Mouse (Mus musculus) T-helper 1 cell (primary cell): ENCODE results near the gene Gm17631.
"Not testable (repeated sequence)": the region's sequence is repeated elsewhere in the genome, so short reads cannot be mapped to it uniquely, and the experiment has no call there.

Experiments
- in situ Hi-C: fragments of 300-600 bp; cut with MboI, MseI; formaldehyde crosslinking; loops from one replicate; pipeline ENCODE4 v1.15.1; 2025; ENCODE audit warnings: high pct_unique_total_duplicates

The Gm17631 gene

GRCm38 (mm10) chr6:129862349-129862748, at the start of gene Gm17631:
TSS of gene Gm17631 (plus strand) at chr6:129862649.
- in situ Hi-C loops, result not testable (repeated sequence)

DNA sequence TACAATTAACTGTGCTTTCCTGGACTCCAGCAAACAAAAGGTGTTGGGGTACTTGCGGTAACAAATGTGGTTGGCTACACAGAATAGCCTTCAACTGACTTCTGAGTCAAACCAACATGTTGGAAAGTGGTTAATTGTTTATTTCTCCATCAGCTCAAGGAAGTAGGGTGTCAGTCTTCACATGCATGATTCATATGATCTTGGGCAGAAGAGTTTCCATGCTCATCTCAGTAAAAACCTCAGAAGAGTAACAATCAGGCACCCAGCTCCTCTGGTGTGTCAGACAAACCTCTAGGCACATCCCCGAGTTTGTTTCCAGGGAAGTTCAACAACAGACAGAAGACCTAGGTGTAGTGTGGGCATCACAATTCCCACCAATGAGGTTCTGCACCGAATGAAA, 44.7 kb upstream of the Gm17631 start:
- in situ Hi-C loops, result no loop called here

DNA sequence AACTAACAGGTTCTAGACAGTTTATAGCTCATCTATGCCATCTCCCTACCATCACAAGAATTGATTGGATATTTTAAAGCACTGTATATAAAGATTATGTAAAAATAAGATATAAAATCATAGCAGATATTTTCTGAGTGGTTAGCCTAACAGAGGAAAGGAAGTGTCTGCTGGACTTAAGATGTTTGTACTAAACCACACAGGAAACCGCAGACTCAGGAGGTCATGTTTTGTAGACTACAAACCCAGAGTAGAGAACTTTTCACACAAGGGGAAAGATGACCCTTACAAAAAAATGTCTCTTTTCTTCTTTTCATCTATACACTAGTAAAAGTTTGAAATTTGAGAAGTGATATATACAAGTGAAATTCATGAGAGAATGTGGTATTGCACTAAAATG, 38.4 kb upstream of the Gm17631 start:
- in situ Hi-C loops, result no loop called here

- in situ Hi-C loops, result no loop called here
Observed at GRCm38 (mm10) chr6:129825559-129825958, 36.9 kb upstream of the Gm17631 start.

- in situ Hi-C loops, result no loop called here
Observed at GRCm38 (mm10) chr6:129876549-129876948, 14.1 kb downstream of the Gm17631 start, which contains the start of gene Klra17. TSS of gene Klra17 (minus strand) at chr6:129876672.

DNA sequence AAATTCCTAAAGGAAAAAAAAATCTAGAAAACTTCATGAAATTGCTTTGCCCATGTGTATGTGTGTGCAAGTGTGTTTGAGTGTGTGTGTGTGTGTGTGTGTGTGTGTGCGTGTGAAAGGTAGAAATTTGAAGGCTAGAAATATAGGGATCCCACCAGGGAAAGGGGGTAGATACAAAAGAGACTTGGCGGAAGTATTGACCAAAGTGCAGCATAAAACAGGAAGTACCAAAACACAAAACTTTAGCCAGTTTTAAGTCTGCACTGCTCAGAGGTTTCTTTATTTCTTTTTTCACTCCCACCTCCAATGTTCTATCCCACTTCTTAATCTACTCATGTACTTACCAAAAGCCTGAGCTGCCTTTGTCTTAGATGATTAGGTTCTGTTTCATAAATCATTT, 20.1 kb downstream of the Gm17631 start:
- in situ Hi-C loops, result no loop called here
